Mouse (Mus musculus): ENCODE data around the gene Frmd8. TPM values are rescaled to one million over a fixed set of nuclear protein-coding genes. Genes with fewer than 3 reads are reported as not detected.
A peak's percentile ranks its signal among the peaks of the same experiment; 100 is the strongest.

The Frmd8 gene
- polyA plus RNA-seq, 1 experiment from 2014 or later = 9.0 TPM

GRCm38 (mm10) chr19:5829958-5830615 lies 45.0 kb downstream of the Frmd8 start:
- no peaks in the 10 kb centered on the region for H3K27me3 ChIP-seq (ENCODE audit: insufficient read depth, low read length)
- peaks cover 21% of the 10 kb centered on the region for H3K4me1 ChIP-seq (ENCODE audit: insufficient read depth)
- no peaks in the 10 kb centered on the region for H3K9me3 ChIP-seq (ENCODE audit: low read length)
- H3K9ac ChIP-seq (replicated peaks) = no peak overlapping the region
- WGBS (ENCODE audit: insufficient replicate concordance) = 81% methylated on average over 19 of the region's 19 CpGs
- H3K4me2 ChIP-seq (ENCODE audit: low read depth, low read length) = no peak overlapping the region
- no peak overlapping the region for H3K27ac ChIP-seq (ENCODE audit: low read depth)
- no peak for ATAC-seq
- TF ChIP-seq CTCF (IDR thresholded peaks at IDR 0.05; ENCODE audit: low read depth) (no peak), EP300 (IDR thresholded peaks at IDR 0.05; ENCODE audit: low read depth) (no peak)
- no peak for DNase-seq
- H3K4me3 ChIP-seq (ENCODE audit: low read depth, low read length) = no peak overlapping the region
- peaks cover 18% of the 10 kb centered on the region for H3K36me3 ChIP-seq (replicated peaks; ENCODE audit: insufficient read depth, low read length)

DNA sequence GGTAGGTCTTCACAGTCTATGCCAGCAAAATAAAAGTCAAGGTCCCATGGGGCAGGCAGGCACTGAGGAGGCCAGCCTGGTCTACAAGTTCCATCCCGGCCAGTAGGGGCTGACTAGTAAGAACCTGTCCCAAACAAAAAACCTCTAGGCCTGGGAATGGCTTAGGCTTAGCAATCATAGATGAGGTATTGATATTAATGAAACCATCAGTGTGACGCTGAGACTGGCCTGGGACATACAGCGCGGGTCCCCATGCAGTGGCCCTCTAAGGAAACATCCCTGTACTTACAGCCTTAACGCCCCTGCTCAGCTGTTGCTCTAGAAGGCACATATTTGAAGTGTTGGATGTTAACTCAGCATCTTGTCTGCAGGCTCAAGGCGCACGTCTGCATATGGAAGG lies 46.2 kb downstream of the Frmd8 start:
- H3K9me3 ChIP-seq (ENCODE audit: low read length) = no peaks in the 10 kb centered on the region
- ATAC-seq (no peak), DNase-seq (no peak)
- peaks cover 27% of the 10 kb centered on the region for H3K4me1 ChIP-seq (ENCODE audit: insufficient read depth)
- H3K27ac ChIP-seq (ENCODE audit: low read depth) = no peak overlapping the region
- TF ChIP-seq CTCF (IDR thresholded peaks at IDR 0.05; ENCODE audit: low read depth) (no peak), EP300 (IDR thresholded peaks at IDR 0.05; ENCODE audit: low read depth) (no peak)
- H3K9ac ChIP-seq (replicated peaks) = no peak overlapping the region
- WGBS (ENCODE audit: insufficient replicate concordance) = 87% methylated on average over 7 of the region's 7 CpGs
- H3K36me3 ChIP-seq (replicated peaks; ENCODE audit: insufficient read depth, low read length) = peaks cover 22% of the 10 kb centered on the region
- no peak overlapping the region for H3K4me3 ChIP-seq (ENCODE audit: low read depth, low read length)
- no peaks in the 10 kb centered on the region for H3K27me3 ChIP-seq (ENCODE audit: insufficient read depth, low read length)
- no peak overlapping the region for H3K4me2 ChIP-seq (ENCODE audit: low read depth, low read length)

DNA sequence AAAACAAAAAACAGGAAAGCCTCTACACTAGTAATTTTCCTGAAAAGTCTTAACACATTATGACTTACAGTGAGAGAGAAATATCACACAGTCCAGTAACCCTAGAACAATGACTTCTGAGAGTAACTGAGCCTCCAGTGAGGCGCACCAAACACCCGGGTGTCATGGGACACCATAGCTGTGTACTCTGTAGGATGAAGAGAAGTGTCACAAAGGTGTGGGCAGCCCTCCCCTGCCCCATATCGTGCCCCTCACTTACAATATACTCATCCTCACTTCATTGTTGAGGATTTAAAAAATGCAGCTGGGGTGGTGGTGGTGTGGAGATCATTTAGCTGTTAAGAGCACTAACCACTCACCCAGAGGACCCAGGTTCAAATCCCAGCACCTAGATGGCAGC lies 46.9 kb downstream of the Frmd8 start:
- DNase-seq = no peak
- H3K4me2 ChIP-seq (ENCODE audit: low read depth, low read length) = no peak overlapping the region
- no peak overlapping the region for H3K9ac ChIP-seq (replicated peaks)
- peaks cover 30% of the 10 kb centered on the region for H3K4me1 ChIP-seq (ENCODE audit: insufficient read depth)
- ATAC-seq = no peak
- H3K4me3 ChIP-seq (ENCODE audit: low read depth, low read length) = no peak overlapping the region
- H3K27ac ChIP-seq (ENCODE audit: low read depth) = peak overlapping the region; percentile 62
- peaks cover 22% of the 10 kb centered on the region for H3K36me3 ChIP-seq (replicated peaks; ENCODE audit: insufficient read depth, low read length)
- no peaks in the 10 kb centered on the region for H3K9me3 ChIP-seq (ENCODE audit: low read length)
- WGBS (ENCODE audit: insufficient replicate concordance) = 80% methylated on average over 3 of the region's 3 CpGs
- H3K27me3 ChIP-seq (ENCODE audit: insufficient read depth, low read length) = no peaks in the 10 kb centered on the region
- TF ChIP-seq CTCF (IDR thresholded peaks at IDR 0.05; ENCODE audit: low read depth) (0 out of 2 replicates have a peak, but pooled peaks have one; percentile 10), EP300 (IDR thresholded peaks at IDR 0.05; ENCODE audit: low read depth) (no peak)

GRCm38 (mm10) chr19:5827456-5828154 lies 47.5 kb downstream of the Frmd8 start:
- Histone ChIP-seq H3K27ac (ENCODE audit: low read depth) (peak overlapping the region; percentile 88), H3K27me3 (ENCODE audit: insufficient read depth, low read length) (no peaks in the 10 kb centered on the region), H3K4me1 (ENCODE audit: insufficient read depth) (peaks cover 34% of the 10 kb centered on the region), H3K9ac (replicated peaks) (peak overlapping the region; percentile 38; the same call in 1 of the 2 replicates), H3K36me3 (replicated peaks; ENCODE audit: insufficient read depth, low read length) (peaks cover 22% of the 10 kb centered on the region), H3K4me2 (ENCODE audit: low read depth, low read length) (no peak overlapping the region), H3K4me3 (ENCODE audit: low read depth, low read length) (no peak overlapping the region), H3K9me3 (ENCODE audit: low read length) (no peaks in the 10 kb centered on the region)
- TF ChIP-seq EP300 (IDR thresholded peaks at IDR 0.05; ENCODE audit: low read depth) (no peak), CTCF (IDR thresholded peaks at IDR 0.05; ENCODE audit: low read depth) (no peak)
- WGBS (ENCODE audit: insufficient replicate concordance) = 57% methylated on average over 9 of the region's 9 CpGs
- ATAC-seq (peak; percentile 41; the same call in 1 of the 2 replicates), DNase-seq (no peak)

- H3K27me3 ChIP-seq (ENCODE audit: insufficient read depth, low read length) = no peaks in the 10 kb centered on the region
- no peak for TF ChIP-seq EP300 (IDR thresholded peaks at IDR 0.05; ENCODE audit: low read depth)
- TF ChIP-seq CTCF (IDR thresholded peaks at IDR 0.05; ENCODE audit: low read depth) = no peak
- peaks cover 30% of the 10 kb centered on the region for H3K4me1 ChIP-seq (ENCODE audit: insufficient read depth)
- WGBS (ENCODE audit: insufficient replicate concordance) = 78% methylated on average over 6 of the region's 6 CpGs
- no peaks in the 10 kb centered on the region for H3K9me3 ChIP-seq (ENCODE audit: low read length)
- peaks cover 22% of the 10 kb centered on the region for H3K36me3 ChIP-seq (replicated peaks; ENCODE audit: insufficient read depth, low read length)
- ATAC-seq = no peak
- no peak for DNase-seq
- H3K4me2 ChIP-seq (ENCODE audit: low read depth, low read length) = no peak overlapping the region
- peak overlapping the region; percentile 88 for H3K27ac ChIP-seq (ENCODE audit: low read depth)
- H3K9ac ChIP-seq (replicated peaks) = peak overlapping the region; percentile 38; the same call in 1 of the 2 replicates
- no peak overlapping the region for H3K4me3 ChIP-seq (ENCODE audit: low read depth, low read length)
Observed at GRCm38 (mm10) chr19:5827044-5827443, 48.0 kb downstream of the Frmd8 start.

- Histone ChIP-seq H3K4me3 (ENCODE audit: low read depth, low read length) (no peak overlapping the region), H3K4me1 (ENCODE audit: insufficient read depth) (peaks cover 26% of the 10 kb centered on the region), H3K36me3 (replicated peaks; ENCODE audit: insufficient read depth, low read length) (peaks cover 22% of the 10 kb centered on the region), H3K4me2 (ENCODE audit: low read depth, low read length) (no peak overlapping the region), H3K27me3 (ENCODE audit: insufficient read depth, low read length) (no peaks in the 10 kb centered on the region), H3K27ac (ENCODE audit: low read depth) (no peak overlapping the region; the same call in 1 of the 2 replicates), H3K9ac (replicated peaks) (no peak overlapping the region), H3K9me3 (ENCODE audit: low read length) (no peaks in the 10 kb centered on the region)
- ATAC-seq = no peak
- DNase-seq = no peak
- TF ChIP-seq EP300 (IDR thresholded peaks at IDR 0.05; ENCODE audit: low read depth) = no peak
- TF ChIP-seq CTCF (IDR thresholded peaks at IDR 0.05; ENCODE audit: low read depth) = no peak
- 76% methylated on average over 4 of the region's 4 CpGs for WGBS (ENCODE audit: insufficient replicate concordance)
Observed at GRCm38 (mm10) chr19:5826731-5827002, 48.4 kb downstream of the Frmd8 start.

All from liver, postnatal 0 days (tissue).